Mouse (Mus musculus) cerebellum, adult 8-10 months (tissue): ENCODE results near the gene Bahd1.

ENCODE experiments used
- DNase-seq: peaks from one replicate; pipeline ENCODE4 v3.0.0; 2022

Bahd1 gene

GRCm38 (mm10) chr2:118948818-118949217 is 48.6 kb downstream of the Bahd1 start:
- DNase-seq: no peak

DNA sequence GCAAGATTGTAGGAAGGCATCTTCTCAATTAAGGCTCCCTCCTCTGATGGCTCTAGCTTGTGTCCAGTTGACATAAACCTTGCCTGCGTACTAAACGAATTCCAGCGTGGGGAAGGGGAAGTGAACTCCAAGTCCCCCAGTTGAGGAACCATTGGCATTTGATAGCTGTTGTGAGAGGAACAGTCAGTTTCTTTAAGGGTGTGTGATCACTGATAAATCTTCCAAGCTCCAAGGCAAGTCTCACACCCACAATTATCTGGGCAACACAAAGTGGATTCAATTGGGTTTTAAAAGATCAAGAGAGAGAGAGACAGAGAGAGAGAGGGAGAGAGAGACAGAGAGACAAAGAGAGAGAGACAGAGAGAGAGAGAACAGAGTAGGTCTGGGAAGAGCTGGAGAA is 49.5 kb downstream of the Bahd1 start:
- DNase-seq: no peak

DNA sequence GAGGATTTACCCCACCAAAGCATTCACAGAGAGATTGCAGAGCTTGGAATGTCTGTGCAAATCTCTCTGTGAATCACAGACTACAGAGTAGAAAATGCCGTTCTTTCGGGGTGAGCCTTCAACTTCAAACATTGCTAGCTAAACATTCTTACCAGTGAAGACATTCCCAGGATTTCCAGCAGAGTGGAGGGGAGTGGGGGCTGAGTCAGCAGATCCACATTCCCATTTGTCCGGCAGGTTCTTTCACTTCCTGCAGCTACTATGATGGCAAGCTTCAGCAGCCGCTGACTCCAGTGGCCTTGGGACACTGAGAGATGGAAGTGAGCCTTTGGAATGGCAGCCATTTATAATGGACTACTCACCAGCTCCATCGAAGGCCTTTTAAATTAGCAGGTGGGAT is 56.3 kb downstream of the Bahd1 start:
- DNase-seq: no peak

GRCm38 (mm10) chr2:118959644-118960043 is 59.5 kb downstream of the Bahd1 start:
- DNase-seq: no peak

DNA sequence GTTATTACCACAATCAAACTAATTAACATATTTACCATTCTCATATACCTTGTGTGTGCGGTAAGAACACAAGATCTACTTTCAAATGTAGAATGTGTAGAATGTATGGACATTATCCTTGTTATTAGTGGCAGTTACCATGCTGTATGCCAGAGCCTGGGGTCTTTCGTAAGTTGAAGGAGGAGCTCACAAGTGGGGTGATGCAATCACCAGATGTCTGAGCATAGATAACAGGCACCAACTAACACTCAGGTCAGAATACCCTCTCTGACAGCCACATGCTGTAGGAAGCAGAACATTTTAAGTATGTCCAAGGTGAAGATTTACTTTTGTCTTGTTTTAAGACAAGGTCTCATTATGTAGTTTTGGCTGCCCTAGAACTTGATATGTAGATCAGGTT is 60.2 kb downstream of the Bahd1 start:
- DNase-seq: no peak

DNA sequence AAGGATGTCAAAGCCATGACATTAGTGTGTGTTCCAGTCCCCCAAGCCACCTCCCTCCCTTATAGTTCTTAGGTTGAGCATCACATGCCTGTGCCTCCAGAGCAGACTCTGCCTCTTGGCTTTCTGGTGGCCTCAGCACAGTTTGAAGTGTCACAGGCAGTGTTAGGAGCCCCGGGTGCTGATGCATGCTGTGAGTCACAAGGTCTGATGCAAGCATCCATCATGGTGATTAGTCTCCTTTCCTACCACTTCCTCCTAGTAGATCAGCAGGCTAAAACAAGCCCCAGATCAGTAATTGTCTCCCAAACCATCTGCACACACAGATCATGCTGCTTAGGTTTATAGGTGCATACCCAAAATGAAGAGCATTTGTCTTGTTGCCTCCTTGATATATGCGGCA is 61.4 kb downstream of the Bahd1 start:
- DNase-seq: no peak

GRCm38 (mm10) chr2:118963007-118963675 is 63.0 kb downstream of the Bahd1 start:
- DNase-seq: no peak

DNA sequence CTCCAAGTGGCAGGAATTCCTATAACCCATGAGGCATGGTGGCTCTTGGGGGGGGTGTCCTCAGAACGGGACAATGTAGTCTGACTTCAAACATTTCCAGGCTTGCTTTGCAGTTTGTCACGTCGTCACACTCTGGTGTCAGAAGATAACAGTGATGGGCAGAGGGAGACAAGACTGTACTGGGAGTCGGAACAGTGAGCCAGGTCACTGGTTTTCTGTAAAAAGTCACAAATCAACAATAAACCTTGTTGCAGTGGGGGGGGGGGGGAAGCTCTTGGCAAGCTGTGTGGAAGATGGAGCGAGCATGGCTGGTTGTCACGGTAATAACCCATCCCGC is 63.5 kb downstream of the Bahd1 start:
- DNase-seq: no peak

- DNase-seq: no peak
Measured at GRCm38 (mm10) chr2:118969585-118970147, 69.5 kb downstream of the Bahd1 start.

DNA sequence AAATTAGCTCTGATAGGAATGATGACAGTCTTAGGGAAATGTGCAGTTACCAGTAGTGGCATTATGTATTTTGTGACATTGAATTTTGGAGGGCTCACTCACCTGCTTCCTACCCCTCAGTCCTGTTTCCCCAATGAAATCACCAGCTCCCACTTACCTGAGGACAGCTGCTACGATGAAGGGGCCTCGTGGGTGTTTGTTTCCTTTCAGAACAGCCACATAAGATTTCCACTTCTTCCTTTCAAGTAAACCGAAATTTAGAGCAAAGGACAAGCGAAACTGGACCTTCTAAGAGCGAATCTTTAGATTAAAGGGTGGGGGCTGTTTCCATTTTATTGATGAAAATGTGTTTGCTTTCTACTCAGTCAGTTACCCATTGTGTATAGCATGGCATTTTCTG is 71.9 kb downstream of the Bahd1 start:
- no peak for DNase-seq

GRCm38 (mm10) chr2:118972687-118973376 is 72.7 kb downstream of the Bahd1 start:
- DNase-seq: peak; percentile 88
